Mouse (Mus musculus): ENCODE measurements around the gene Pdap1. TPM values are rescaled to one million over a fixed set of nuclear protein-coding genes. Genes with fewer than 3 reads are reported as not detected.
"Not testable (repeated sequence)": the region's sequence is repeated elsewhere in the genome, so short reads cannot be mapped to it uniquely, and the experiment has no call there.

Pdap1 gene
- polyA plus RNA-seq, 1 experiment from 2014 or later: 157 TPM

DNA sequence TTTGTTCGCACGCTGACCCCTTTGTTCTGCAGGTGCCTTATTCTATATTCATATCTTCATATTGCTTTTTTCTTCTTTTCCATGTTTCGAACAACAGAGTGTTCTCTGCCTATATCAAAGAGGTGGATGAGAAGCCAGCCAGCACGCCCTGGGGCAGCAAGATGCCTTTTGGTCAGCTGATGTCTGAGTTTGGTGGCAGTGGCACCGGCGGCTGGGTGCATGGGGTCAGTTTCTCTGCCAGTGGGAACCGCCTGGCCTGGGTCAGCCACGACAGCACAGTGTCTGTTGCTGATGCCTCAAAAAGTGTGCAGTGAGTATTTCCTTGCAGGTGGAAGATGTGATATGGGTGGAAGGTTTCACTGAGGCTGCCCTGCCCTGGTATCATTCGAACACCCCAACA is 39.1 kb downstream of the Pdap1 start:
- H3K4me3 ChIP-seq: no peak overlapping the region
- ATAC-seq: no peak
- no peak overlapping the region for H3K9ac ChIP-seq
- H3K27me3 ChIP-seq: no peaks in the 10 kb centered on the region
- H3K4me2 ChIP-seq: no peak overlapping the region
- H3K36me3 ChIP-seq (ENCODE audit: poor library complexity, severe bottlenecking): peaks cover 96% of the 10 kb centered on the region
- H3K9me3 ChIP-seq (replicated peaks): no peaks in the 10 kb centered on the region
- WGBS: 96% methylated on average over 9 of the region's 9 CpGs
- H3K4me1 ChIP-seq: no peaks in the 10 kb centered on the region
- no peak overlapping the region for H3K27ac ChIP-seq

DNA sequence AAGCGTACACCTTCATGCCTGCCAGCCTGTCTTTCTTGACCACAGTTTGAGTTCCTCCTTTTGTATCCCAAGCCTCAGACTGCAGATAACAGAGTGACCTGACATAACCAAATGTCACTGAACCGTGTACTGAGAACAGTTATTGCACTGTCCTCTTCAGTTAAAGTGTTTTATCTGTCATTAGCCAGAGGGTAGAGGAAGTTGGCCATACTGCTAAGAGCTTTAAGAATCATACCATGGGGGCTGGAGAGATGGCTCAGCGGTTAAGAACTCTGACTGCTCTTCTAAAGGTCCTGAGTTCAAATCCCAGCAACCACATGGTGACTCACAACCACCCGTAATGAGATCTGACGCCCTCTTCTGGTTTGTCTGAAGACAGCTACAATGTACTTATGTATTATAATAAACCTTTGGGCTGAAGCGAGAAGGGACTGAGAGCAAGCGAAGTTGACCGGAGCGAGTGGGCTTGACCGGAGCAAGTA is 41.7 kb downstream of the Pdap1 start:
- H3K4me2 ChIP-seq: no peak overlapping the region
- H3K27me3 ChIP-seq: no peaks in the 10 kb centered on the region
- H3K27ac ChIP-seq: no peak overlapping the region
- WGBS: 94% methylated on average over 10 of the region's 10 CpGs
- no peak overlapping the region for H3K9ac ChIP-seq
- no peak overlapping the region for H3K4me3 ChIP-seq
- ATAC-seq: no peak
- peaks cover 96% of the 10 kb centered on the region for H3K36me3 ChIP-seq (ENCODE audit: poor library complexity, severe bottlenecking)
- no peaks in the 10 kb centered on the region for H3K9me3 ChIP-seq (replicated peaks)
- no peaks in the 10 kb centered on the region for H3K4me1 ChIP-seq

DNA sequence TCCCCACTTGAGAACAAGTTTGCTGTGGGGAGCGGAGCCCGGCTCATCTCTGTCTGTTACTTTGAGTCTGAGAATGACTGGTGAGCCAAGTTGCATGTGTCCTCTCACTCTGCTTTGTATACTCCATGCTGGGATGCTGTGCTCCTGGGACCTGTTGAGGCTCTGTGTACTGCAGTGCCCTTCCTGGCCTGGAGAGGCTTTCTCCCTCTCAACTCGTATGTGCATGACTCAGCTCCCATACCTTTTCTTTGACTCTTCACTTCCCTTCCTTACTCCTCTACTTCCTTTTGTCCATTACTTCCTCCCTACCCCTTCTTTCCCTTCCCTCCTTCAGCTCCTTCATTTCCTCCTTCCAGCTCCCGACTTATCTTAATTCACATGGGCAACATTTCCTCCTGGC is 43.8 kb downstream of the Pdap1 start:
- no peak for ATAC-seq
- H3K9me3 ChIP-seq (replicated peaks): no peaks in the 10 kb centered on the region
- no peaks in the 10 kb centered on the region for H3K4me1 ChIP-seq
- H3K36me3 ChIP-seq (ENCODE audit: poor library complexity, severe bottlenecking): peaks cover 97% of the 10 kb centered on the region
- H3K27me3 ChIP-seq: no peaks in the 10 kb centered on the region
- H3K4me3 ChIP-seq: no peak overlapping the region
- H3K4me2 ChIP-seq: no peak overlapping the region
- no peak overlapping the region for H3K9ac ChIP-seq
- no peak overlapping the region for H3K27ac ChIP-seq
- 90% methylated on average over 4 of the region's 4 CpGs for WGBS

- no peaks in the 10 kb centered on the region for H3K9me3 ChIP-seq (replicated peaks)
- 93% methylated on average over 3 of the region's 3 CpGs for WGBS
- no peak for ATAC-seq
- no peak overlapping the region for H3K4me3 ChIP-seq
- no peaks in the 10 kb centered on the region for H3K27me3 ChIP-seq
- no peak overlapping the region for H3K4me2 ChIP-seq
- H3K9ac ChIP-seq: no peak overlapping the region
- peaks cover 4% of the 10 kb centered on the region for H3K4me1 ChIP-seq
- H3K36me3 ChIP-seq (ENCODE audit: poor library complexity, severe bottlenecking): peaks cover 53% of the 10 kb centered on the region
- H3K27ac ChIP-seq: no peak overlapping the region
Observed at GRCm38 (mm10) chr5:145089878-145090277, 50.2 kb downstream of the Pdap1 start.

DNA sequence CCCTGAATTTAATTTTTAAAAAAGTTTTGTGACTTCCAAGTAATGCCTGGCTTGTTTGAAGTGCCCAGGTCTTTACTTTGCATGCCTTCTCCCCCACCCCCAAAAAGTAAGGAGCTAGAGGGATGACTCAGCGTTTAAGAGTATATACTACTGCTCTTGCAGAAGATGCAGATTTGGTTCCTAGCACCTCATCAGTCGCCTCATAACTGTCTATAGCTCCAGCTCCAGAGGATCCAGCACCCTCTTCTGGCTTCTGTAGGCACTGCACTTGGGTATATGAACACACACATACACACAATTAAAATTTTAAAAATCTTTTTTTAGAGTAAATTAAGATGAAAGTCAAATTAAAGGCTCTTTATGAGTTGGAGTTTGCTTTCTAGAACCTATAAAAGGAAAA is 51.9 kb downstream of the Pdap1 start:
- Histone ChIP-seq H3K4me1 (peaks cover 11% of the 10 kb centered on the region), H3K27ac (no peak overlapping the region), H3K9ac (no peak overlapping the region), H3K4me2 (no peak overlapping the region), H3K9me3 (replicated peaks) (no peaks in the 10 kb centered on the region), H3K27me3 (no peaks in the 10 kb centered on the region), H3K36me3 (ENCODE audit: poor library complexity, severe bottlenecking) (peaks cover 36% of the 10 kb centered on the region), H3K4me3 (no peak overlapping the region)
- ATAC-seq: no peak
- WGBS: 96% methylated on average over 2 of the region's 2 CpGs

GRCm38 (mm10) chr5:145084822-145085221 is 55.2 kb downstream of the Pdap1 start:
- H3K4me1 ChIP-seq: peaks cover 11% of the 10 kb centered on the region
- H3K9ac ChIP-seq: peak overlapping the region; percentile 92; the same call in 1 of the 2 replicates
- H3K27ac ChIP-seq: no peak overlapping the region
- H3K4me2 ChIP-seq: peak overlapping the region; percentile 84
- no peaks in the 10 kb centered on the region for H3K27me3 ChIP-seq
- peak overlapping the region; percentile 82 for H3K4me3 ChIP-seq
- H3K9me3 ChIP-seq (replicated peaks): no peaks in the 10 kb centered on the region
- no peak for ATAC-seq
- 83% methylated on average over 2 of the region's 2 CpGs for WGBS
- H3K36me3 ChIP-seq (ENCODE audit: poor library complexity, severe bottlenecking): peaks cover 14% of the 10 kb centered on the region

DNA sequence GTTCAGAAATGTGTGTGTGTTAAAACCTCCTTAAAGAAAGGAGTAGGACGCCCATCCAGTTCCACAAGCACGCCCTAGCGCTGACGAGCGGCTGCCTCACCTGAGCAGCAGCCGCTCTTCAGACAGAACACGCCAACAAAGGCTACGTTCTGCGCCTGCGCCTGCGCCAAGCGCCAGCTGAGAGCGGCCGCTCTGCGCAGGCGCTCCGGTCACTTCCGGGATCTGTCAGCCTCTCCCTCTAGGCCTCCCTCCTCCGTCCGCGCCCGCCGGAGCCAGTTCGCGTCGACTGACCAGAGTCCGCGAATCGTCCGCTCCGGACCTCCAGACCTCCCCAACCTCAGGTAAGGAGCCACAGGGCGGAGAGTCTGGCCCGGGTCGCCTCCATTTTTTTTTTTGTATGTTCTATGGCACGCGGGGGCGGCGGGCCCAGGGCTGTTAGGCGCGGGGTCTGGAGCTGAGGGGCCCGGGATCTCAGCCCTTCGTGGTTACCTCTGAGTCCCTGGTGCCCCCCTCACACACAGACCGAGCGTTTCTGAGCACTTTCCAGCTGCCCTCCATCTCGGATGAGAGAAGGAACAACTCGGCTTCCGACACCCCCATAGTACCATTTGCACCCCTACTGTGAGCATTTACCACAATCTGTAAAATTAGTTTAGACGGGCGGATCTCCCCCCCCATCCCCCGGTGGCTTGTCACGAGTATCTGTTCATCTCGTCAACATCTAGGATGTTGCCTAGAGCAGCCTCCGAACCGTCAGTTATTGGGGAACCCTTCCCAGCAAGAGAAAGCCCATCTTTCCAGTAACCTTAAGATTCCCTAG is 56.2 kb downstream of the Pdap1 start, which contains the start of the genes Arpc1a and Kpna7:
Gene Arpc1a, plus strand, starts transcription at position 199 of the 820 bp plus-strand sequence.
Gene Kpna7, minus strand, starts transcription at position 399 of the 820 bp plus-strand sequence.
- WGBS: 1% methylated on average over 54 of the region's 54 CpGs

GRCm38 (mm10) chr5:145083201-145083600 is 56.8 kb downstream of the Pdap1 start:
- peak overlapping the region; percentile 92 for H3K9ac ChIP-seq
- ATAC-seq: peak; percentile 55
- 54% methylated on average over 6 of the region's 6 CpGs for WGBS

More for the DNA sequence above, 56.2 kb downstream of the Pdap1 start, which contains the start of the genes Arpc1a and Kpna7:
- H3K27ac ChIP-seq: peak within 1 kb of the TSS; percentile 79
- no peaks in the 10 kb centered on the region for H3K27me3 ChIP-seq
- H3K36me3 ChIP-seq (ENCODE audit: poor library complexity, severe bottlenecking): peaks cover 12% of the 10 kb centered on the region
- peak within 1 kb of the TSS; percentile 84 for H3K4me2 ChIP-seq
- ATAC-seq: peak; percentile 98
- H3K9me3 ChIP-seq (replicated peaks): no peaks in the 10 kb centered on the region
- H3K4me3 ChIP-seq: peak within 1 kb of the TSS; percentile 82
- peak within 1 kb of the TSS; percentile 92 for H3K9ac ChIP-seq
- peaks cover 11% of the 10 kb centered on the region for H3K4me1 ChIP-seq

DNA sequence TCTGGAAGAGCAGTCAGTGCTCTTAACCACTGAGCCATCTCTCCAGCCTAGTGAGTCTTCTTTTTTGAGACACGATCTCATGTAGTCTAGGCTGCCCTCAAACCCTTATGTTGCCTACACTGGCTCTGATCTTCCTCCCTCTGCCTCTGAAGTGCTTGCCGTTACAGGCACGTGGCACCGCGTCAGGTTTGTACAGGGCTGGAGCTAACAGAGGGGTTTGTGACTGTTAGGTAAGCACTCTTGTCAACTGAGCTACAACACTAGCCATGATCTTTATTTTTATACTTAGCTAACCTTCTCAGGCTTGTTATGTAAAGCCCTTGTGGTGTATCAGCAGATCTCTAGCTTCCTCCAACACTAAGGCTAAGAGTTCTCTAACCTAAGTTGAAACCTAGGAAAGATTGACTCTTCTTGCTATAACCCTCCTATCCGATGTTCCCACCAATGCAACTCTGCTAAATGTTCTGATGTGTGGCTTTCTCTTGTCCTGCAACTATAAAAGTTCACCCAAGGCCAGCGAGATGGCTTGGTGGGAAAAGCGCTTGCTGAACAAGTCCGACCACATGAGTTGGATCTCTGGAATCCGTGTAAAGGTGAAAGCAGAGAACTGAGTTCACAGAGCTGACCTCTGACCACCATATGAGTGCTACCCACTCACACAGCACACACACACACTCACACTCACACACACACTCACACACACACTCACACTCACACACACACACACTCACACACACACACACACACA is 58.0 kb downstream of the Pdap1 start:
- Histone ChIP-seq H3K27me3 (no peaks in the 10 kb centered on the region), H3K4me1 (peaks cover 11% of the 10 kb centered on the region), H3K4me2 (no peak overlapping the region), H3K27ac (no peak overlapping the region), H3K4me3 (no peak overlapping the region), H3K36me3 (ENCODE audit: poor library complexity, severe bottlenecking) (peaks cover 6% of the 10 kb centered on the region), H3K9me3 (replicated peaks) (no peaks in the 10 kb centered on the region), H3K9ac (no peak overlapping the region)
- ATAC-seq: no peak
- 93% methylated on average over 10 of the region's 10 CpGs for WGBS

More at GRCm38 (mm10) chr5:145083201-145083600, 56.8 kb downstream of the Pdap1 start:
- not testable (repeated sequence) for H3K27me3 ChIP-seq; H3K9me3 ChIP-seq (replicated peaks)
- H3K27ac ChIP-seq: peak overlapping the region; percentile 79
- peak overlapping the region; percentile 84 for H3K4me2 ChIP-seq
- H3K4me3 ChIP-seq: peak overlapping the region; percentile 82
- peaks cover 11% of the 10 kb centered on the region for H3K36me3 ChIP-seq (ENCODE audit: poor library complexity, severe bottlenecking)
- H3K4me1 ChIP-seq: peaks cover 11% of the 10 kb centered on the region

Other genes starting within 250 kb of the Pdap1 start
- 16.8 and 18.1 TPM in 2 replicates for gene Smurf1, start 174.4 kb downstream of the Pdap1 start, polyA plus RNA-seq (2015; fragmentation: Nextera tagmentation; extraction: Ambion mirVana)
- gene Gm4871, start 107.5 kb downstream of the Pdap1 start, polyA plus RNA-seq (2015; fragmentation: Nextera tagmentation; extraction: Ambion mirVana): not detected in 2 replicates
- not detected in 2 replicates for gene 1700018F24Rik, start 97.2 kb downstream of the Pdap1 start, polyA plus RNA-seq (2015; fragmentation: Nextera tagmentation; extraction: Ambion mirVana)
- gene Arpc1a, start 56.4 kb downstream of the Pdap1 start, polyA plus RNA-seq (2015; fragmentation: Nextera tagmentation; extraction: Ambion mirVana): 207 and 209 TPM in 2 replicates
- gene Kpna7, start 56.2 kb downstream of the Pdap1 start, polyA plus RNA-seq (2015; fragmentation: Nextera tagmentation; extraction: Ambion mirVana): not detected in 2 replicates
- gene Arpc1b, start 26.0 kb downstream of the Pdap1 start, polyA plus RNA-seq (2015; fragmentation: Nextera tagmentation; extraction: Ambion mirVana): 55.9 and 58.1 TPM in 2 replicates
- 247 and 259 TPM in 2 replicates for gene Bud31, start 124 bp upstream of the Pdap1 start, polyA plus RNA-seq (2015; fragmentation: Nextera tagmentation; extraction: Ambion mirVana)
- 20.0 and 21.6 TPM in 2 replicates for gene Ptcd1, start 26.9 kb upstream of the Pdap1 start, polyA plus RNA-seq (2015; fragmentation: Nextera tagmentation; extraction: Ambion mirVana)
- gene Cpsf4, start 27.0 kb upstream of the Pdap1 start, polyA plus RNA-seq (2015; fragmentation: Nextera tagmentation; extraction: Ambion mirVana): 64.0 and 69.6 TPM in 2 replicates
- 672 and 745 TPM in 2 replicates for gene Atp5j2, start 51.8 kb upstream of the Pdap1 start, polyA plus RNA-seq (2015; fragmentation: Nextera tagmentation; extraction: Ambion mirVana)
- 11.9 and 13.1 TPM in 2 replicates for gene Zkscan14, start 61.6 kb upstream of the Pdap1 start, polyA plus RNA-seq (2015; fragmentation: Nextera tagmentation; extraction: Ambion mirVana)
- gene Zkscan5, start 64.3 kb upstream of the Pdap1 start, polyA plus RNA-seq (2015; fragmentation: Nextera tagmentation; extraction: Ambion mirVana): 16.6 and 18.0 TPM in 2 replicates
- 38.2 and 39.5 TPM in 2 replicates for gene Zfp655, start 91.5 kb upstream of the Pdap1 start, polyA plus RNA-seq (2015; fragmentation: Nextera tagmentation; extraction: Ambion mirVana)
- 0.44 and 0.83 TPM in 2 replicates for gene Zscan25, start 140.3 kb upstream of the Pdap1 start, polyA plus RNA-seq (2015; fragmentation: Nextera tagmentation; extraction: Ambion mirVana)
- not detected in 2 replicates for gene Cyp3a57, start 205.0 kb upstream of the Pdap1 start, polyA plus RNA-seq (2015; fragmentation: Nextera tagmentation; extraction: Ambion mirVana)

Data from forebrain, embryonic 13.5 days (tissue).